Mouse (Mus musculus): Measurements from ENCODE around the gene Sh2d2a.
"Not testable (repeated sequence)": the region's sequence is repeated elsewhere in the genome, so short reads cannot be mapped to it uniquely, and the experiment has no call there.

The Sh2d2a gene

GRCm38 (mm10) chr3:87857666-87858065, 11.1 kb downstream of the Sh2d2a start:
- DNase-seq = no peak

GRCm38 (mm10) chr3:87859813-87860212, 13.3 kb downstream of the Sh2d2a start:
- DNase-seq = peak; percentile 74

DNA sequence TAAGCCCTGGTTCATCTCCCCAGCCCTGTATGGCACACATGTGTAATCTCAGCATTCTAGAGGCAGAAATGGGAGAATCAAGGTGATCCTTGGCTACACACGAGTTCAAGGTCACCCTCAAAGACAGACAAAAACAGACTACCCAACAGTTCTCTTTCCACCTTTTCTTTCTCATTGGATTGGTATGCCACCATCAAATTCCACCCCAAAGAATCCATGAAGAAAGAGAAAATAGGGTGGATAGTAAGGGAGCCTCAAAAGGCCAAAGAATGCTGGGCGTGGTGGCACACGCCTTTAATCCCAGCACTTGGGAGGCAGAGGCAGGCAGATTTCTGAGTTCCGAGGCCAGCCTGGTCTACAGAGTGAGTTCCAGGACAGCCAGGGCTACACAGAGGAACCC, 17.6 kb downstream of the Sh2d2a start:
- DNase-seq = not testable (repeated sequence)

GRCm38 (mm10) chr3:87877730-87878129, 31.2 kb downstream of the Sh2d2a start:
- DNase-seq = no peak

- DNase-seq = no peak
These were observed 37.7 kb downstream of the Sh2d2a start for GRCm38 (mm10) chr3:87884291-87884690.

GRCm38 (mm10) chr3:87884708-87885251, 38.2 kb downstream of the Sh2d2a start:
- peak; percentile 77 for DNase-seq

GRCm38 (mm10) chr3:87885281-87886003, 38.9 kb downstream of the Sh2d2a start, which contains the start of gene Prcc:
Prcc (minus strand) TSS chr3:87885608.
- peak; percentile 91 for DNase-seq

DNA sequence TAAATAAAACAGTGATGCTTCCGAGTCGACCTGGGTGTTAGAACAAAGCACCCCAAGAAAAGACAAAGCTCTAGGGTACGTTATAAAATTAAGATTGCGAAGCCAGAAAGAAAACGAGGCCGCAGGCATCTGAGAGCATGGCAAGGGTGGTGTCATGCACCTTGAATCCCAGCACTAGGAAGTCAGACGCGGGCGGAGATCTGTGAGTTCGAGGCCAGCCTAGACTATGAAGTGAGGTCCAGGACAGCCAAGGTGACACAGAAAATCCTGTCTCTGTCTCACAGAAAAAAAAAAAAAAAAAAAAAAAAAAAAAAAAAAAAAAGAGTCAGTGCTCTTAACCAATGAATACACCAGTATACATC, 39.4 kb downstream of the Sh2d2a start:
- DNase-seq = peak; percentile 65

GRCm38 (mm10) chr3:87886416-87886815, 39.9 kb downstream of the Sh2d2a start:
- DNase-seq = peak; percentile 21

- DNase-seq = not testable (repeated sequence)
These were observed 40.8 kb downstream of the Sh2d2a start for GRCm38 (mm10) chr3:87887400-87887799.

DNA sequence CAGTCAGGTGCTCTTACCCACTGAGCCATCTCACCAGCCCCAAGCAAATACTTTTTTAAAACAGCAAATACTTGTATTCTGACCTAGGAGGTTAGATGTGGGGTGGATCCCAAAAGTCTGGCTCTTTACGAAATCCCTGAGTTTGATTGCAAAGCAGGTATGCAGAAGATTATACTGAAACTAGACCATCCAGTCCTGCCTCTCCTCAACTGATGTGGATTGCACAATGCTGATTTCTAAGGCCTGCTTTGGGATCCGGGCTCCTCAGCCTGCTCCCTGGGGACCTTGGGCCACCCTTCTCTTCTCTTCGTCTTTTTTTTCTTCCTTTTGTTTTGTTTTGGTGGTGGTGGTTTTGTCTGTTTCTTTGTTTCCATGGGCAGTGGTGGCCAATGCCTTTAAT, 44.9 kb downstream of the Sh2d2a start:
- DNase-seq = no peak

GRCm38 (mm10) chr3:87893367-87893905, 46.9 kb downstream of the Sh2d2a start:
- DNase-seq = no peak

DNA sequence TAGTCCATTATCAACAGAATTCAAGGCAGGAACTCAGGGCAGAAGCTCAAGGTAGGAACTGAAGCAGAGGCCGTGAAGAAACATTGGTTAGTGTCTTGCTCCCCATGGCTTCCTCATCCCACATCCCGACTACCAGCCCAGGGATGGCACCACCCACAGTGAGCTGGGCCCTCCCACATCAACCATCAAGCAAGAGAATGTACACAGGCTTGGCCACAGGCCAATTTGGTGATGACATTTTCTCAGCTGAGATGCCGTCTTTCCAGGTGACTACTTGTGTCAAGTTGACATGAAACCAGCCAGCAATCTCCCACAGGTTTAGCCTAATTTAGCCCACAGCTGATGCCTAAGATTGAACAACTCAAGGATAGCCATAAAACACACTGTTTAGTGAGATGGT, 52.7 kb downstream of the Sh2d2a start:
- no peak for DNase-seq

DNA sequence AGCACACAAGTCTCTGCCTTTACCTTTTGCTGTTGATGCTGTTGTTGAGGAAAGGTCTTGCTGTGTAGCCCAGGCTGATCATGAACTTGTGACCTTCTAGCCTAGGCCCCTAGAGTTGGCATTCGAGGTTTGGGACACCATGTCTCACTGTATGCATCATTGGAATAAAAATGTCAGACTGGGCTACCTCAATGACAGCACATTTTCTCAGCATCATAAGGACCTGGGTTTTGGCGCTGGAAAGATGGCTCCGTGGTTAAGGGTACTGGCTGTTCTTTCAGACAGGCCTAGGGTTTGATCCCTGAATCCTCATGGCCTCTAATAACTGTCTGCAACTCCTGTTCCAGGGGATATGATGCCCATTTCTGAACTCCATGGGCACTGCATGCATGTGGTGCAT, 53.2 kb downstream of the Sh2d2a start:
- no peak for DNase-seq

- DNase-seq = no peak
These were observed 54.6 kb downstream of the Sh2d2a start for GRCm38 (mm10) chr3:87901036-87901624.

GRCm38 (mm10) chr3:87901959-87902358, 55.4 kb downstream of the Sh2d2a start:
- DNase-seq = not testable (repeated sequence)

DNA sequence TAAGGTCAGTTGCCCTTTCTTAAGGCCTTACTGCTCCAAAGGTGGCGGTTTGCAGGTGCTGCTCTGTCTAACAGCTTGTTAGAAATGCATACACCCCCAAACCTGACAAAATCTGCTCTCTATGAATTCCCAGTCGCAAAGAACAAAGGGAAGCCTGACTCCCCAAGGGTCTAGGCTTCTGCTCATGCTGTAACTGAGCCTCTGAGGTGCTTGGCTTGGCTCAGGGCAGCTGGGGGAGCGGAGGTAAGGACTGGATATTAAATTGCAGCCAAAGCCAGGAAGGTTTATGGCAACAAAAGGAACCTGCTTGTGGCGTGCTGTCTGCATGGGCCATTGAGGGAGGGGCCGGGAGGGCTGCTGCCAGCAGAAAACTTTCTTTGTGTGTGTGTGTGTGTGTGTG, 57.3 kb downstream of the Sh2d2a start:
- no peak for DNase-seq

All from thymus, postnatal 14 days (tissue).